Comparison of ENCODE assay signal across 19 mouse cellular contexts in genomic region chr17:8870848-8871247, GRCm38 (mm10).
"Had no signal": no experiment of that assay in that cellular context is flagged by ENCODE, and none has a peak within 500 bp of the region (broad histone marks: within the 10 kb centered on the region; RNA-seq: fewer than 3 reads in every experiment).

No protein-coding gene starts in this region.

- H3K27me3 ChIP-seq: midbrain, embryonic 12.5 days; neural tube, embryonic 13.5 days; neural tube, embryonic 15.5 days had no signal

- H3K36me3 ChIP-seq: midbrain, embryonic 10.5 days; midbrain, embryonic 12.5 days; neural tube, embryonic 13.5 days; neural tube, embryonic 15.5 days had no signal

- H3K9me3 ChIP-seq: midbrain, embryonic 10.5 days; midbrain, embryonic 12.5 days; neural tube, embryonic 13.5 days; neural tube, embryonic 15.5 days had no signal

- ATAC-seq: midbrain, embryonic 16.5 days had no signal

- H3K9ac ChIP-seq: lung, embryonic 14.5 days; midbrain, embryonic 12.5 days; neural tube, embryonic 13.5 days; neural tube, embryonic 15.5 days had no signal

- H3K4me3 ChIP-seq: midbrain, embryonic 10.5 days; midbrain, embryonic 12.5 days; myocyte; neural tube, embryonic 13.5 days; neural tube, embryonic 15.5 days had no signal

- H3K27ac ChIP-seq: midbrain, embryonic 10.5 days; midbrain, embryonic 12.5 days; neural tube, embryonic 13.5 days; neural tube, embryonic 15.5 days had no signal

- DNase-seq: lung, adult 18-20 months; lung, embryonic 14.5 days; lung, postnatal 10 days; lung, postnatal 4 days; midbrain, embryonic 14.5 days; retina, postnatal 1 day; right cerebral cortex, adult 18-20 months; right cerebral cortex, postnatal 25 days; right cerebral cortex, postnatal 4 days; spleen, adult 18-20 months; thymus, adult 18-20 months; thymus, postnatal 14 days; thymus, postnatal 36 days had no signal
